In the genomic region with DNA sequence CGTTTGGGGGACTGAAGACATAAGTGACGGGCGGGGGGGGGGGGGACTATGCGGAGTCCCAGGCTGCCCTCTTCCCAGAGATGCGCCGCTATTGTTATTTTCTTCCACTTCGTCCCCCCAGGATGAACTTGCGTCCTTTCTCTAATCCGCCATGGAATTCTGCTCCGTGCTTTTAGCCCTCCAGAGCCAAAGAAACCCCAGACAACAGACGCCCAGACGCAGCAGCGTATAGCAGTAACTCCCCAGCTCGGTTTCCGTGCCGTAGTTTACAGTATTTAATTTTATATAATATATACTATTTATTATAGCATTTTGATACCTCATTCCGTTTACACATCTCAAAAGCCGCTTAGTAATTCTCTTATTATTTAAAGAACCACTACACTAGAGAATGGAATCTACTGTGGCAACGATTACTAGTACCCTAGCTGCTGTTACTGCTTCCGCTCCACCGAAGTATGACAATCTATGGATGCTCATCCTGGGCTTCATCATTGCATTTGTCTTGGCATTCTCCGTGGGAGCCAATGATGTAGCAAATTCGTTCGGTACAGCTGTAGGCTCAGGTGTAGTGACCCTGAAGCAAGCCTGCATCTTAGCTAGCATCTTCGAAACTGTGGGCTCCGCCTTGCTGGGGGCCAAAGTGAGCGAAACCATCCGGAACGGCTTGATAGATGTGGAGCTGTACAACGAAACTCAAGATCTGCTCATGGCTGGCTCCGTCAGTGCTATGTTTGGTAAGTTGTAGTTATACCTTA, we compare ENCODE assay signal across 8 mouse cellular contexts. TPM values are rescaled to one million over a fixed set of nuclear protein-coding genes. Genes with fewer than 3 reads are reported as not detected.
DNase-seq lines count a peak whose midpoint lies in the region; ATAC-seq lines count a peak whose summit lies in the region.

No protein-coding gene starts in this region.

- no peaks in the 10 kb centered on the region for H3K27me3 ChIP-seq in kidney, embryonic 14.5 days (ENCODE audit: control insufficient read depth, insufficient read depth, low read length)
- no peaks in the 10 kb centered on the region for H3K27me3 ChIP-seq in hindbrain, embryonic 12.5 days
- H3K27me3 ChIP-seq in liver, embryonic 16.5 days (ENCODE audit: control insufficient read depth, insufficient read depth, low read depth, low read length), result no peaks in the 10 kb centered on the region

- H3K4me2 ChIP-seq in kidney, embryonic 14.5 days (replicated peaks; ENCODE audit: low read depth, low read length), result peak overlapping the region; percentile 62
- peak overlapping the region; percentile 78 for H3K4me2 ChIP-seq in hindbrain, embryonic 12.5 days (replicated peaks)
- H3K4me2 ChIP-seq in liver, embryonic 16.5 days (ENCODE audit: low read depth, low read length), result peak overlapping the region; percentile 70

- no peaks in the 10 kb centered on the region for H3K9me3 ChIP-seq in kidney, embryonic 14.5 days (ENCODE audit: control insufficient read depth, low read length)
- no peaks in the 10 kb centered on the region for H3K9me3 ChIP-seq in hindbrain, embryonic 12.5 days (replicated peaks)
- no peaks in the 10 kb centered on the region for H3K9me3 ChIP-seq in liver, embryonic 16.5 days (replicated peaks; ENCODE audit: control insufficient read depth, low read length)

- H3K4me3 ChIP-seq in kidney, embryonic 14.5 days (ENCODE audit: low read length), result peak overlapping the region; percentile 79
- peak overlapping the region; percentile 87 for H3K4me3 ChIP-seq in hindbrain, embryonic 12.5 days
- H3K4me3 ChIP-seq in liver, embryonic 16.5 days (ENCODE audit: low read depth, low read length), result peak overlapping the region; percentile 88

- no peak for ATAC-seq in kidney, embryonic 14.5 days (ENCODE audit: low FRiP score, low TSS enrichment)
- ATAC-seq in hindbrain, embryonic 12.5 days (ENCODE audit: low FRiP score), result peak; percentile 5; the same call in 1 of the 2 replicates
- no peak for ATAC-seq in liver, embryonic 16.5 days (ENCODE audit: low read depth)

- peak overlapping the region; percentile 82 for H3K9ac ChIP-seq in kidney, embryonic 14.5 days (ENCODE audit: low read depth, low read length)
- H3K9ac ChIP-seq in hindbrain, embryonic 12.5 days, result peak overlapping the region; percentile 91
- H3K9ac ChIP-seq in liver, embryonic 16.5 days (ENCODE audit: low read depth, low read length), result peak overlapping the region; percentile 95

- WGBS in kidney, embryonic 14.5 days, result 17% methylated on average over 29 of the region's 31 CpGs
- WGBS in hindbrain, embryonic 12.5 days, result 25% methylated on average over 28 of the region's 31 CpGs
- WGBS in liver, embryonic 16.5 days (ENCODE audit: insufficient replicate concordance), result 15% methylated on average over 29 of the region's 31 CpGs

- no peak for DNase-seq in kidney, adult 9 months
- DNase-seq in MN1 (ENCODE audit: low spot score), result peak; percentile 15
- peak; percentile 20 for DNase-seq in embryo, embryonic 9.5 days (ENCODE audit: extremely low spot score)
- DNase-seq in spleen, postnatal 4 days (ENCODE audit: low spot score in 2 of 2), result peak; percentile 55 to 73
- DNase-seq in adrenal gland, postnatal 10 days, result no peak

- no peak overlapping the region; the same call in none of the 2 replicates for H3K27ac ChIP-seq in kidney, embryonic 14.5 days (ENCODE audit: low read depth, low read length)
- H3K27ac ChIP-seq in hindbrain, embryonic 12.5 days, result peak overlapping the region; percentile 93
- H3K27ac ChIP-seq in liver, embryonic 16.5 days (ENCODE audit: low read length), result peak overlapping the region; percentile 90

- peaks cover 9% of the 10 kb centered on the region for H3K4me1 ChIP-seq in kidney, embryonic 14.5 days (ENCODE audit: control insufficient read depth, insufficient read depth, low read length)
- H3K4me1 ChIP-seq in hindbrain, embryonic 12.5 days, result peaks cover 13% of the 10 kb centered on the region
- H3K4me1 ChIP-seq in liver, embryonic 16.5 days (ENCODE audit: control insufficient read depth, low read depth, low read length), result peaks cover 27% of the 10 kb centered on the region

- H3K36me3 ChIP-seq in kidney, embryonic 14.5 days (ENCODE audit: control insufficient read depth, insufficient read depth, low read length), result peaks cover 38% of the 10 kb centered on the region
- H3K36me3 ChIP-seq in hindbrain, embryonic 12.5 days, result peaks cover 32% of the 10 kb centered on the region
- H3K36me3 ChIP-seq in liver, embryonic 16.5 days (ENCODE audit: control insufficient read depth, insufficient read depth), result peaks cover 41% of the 10 kb centered on the region

RNA-seq across cellular contexts. Expression of gene Slc20a1, which starts 0.9 kb away (rescaled TPM):
- 16.4 and 34.5 TPM in 2 replicates for polyA plus RNA-seq in kidney, embryonic 14.5 days (2014; fragmentation: Nextera tagmentation; extraction: Ambion mirVana)
- 49.3 and 53.1 TPM in 2 replicates for polyA plus RNA-seq in hindbrain, embryonic 12.5 days (2016; fragmentation: Nextera tagmentation; extraction: Ambion mirVana)
- 39.4 and 39.6 TPM in 2 replicates for polyA plus RNA-seq in liver, embryonic 16.5 days (2015; fragmentation: Nextera tagmentation; extraction: Ambion mirVana)
- 10 to 100 TPM; 19.0 to 19.9 TPM for total RNA-seq in adrenal gland, postnatal 10 days (2021)

Comparison
In these comparisons a context has a peak if more than half of its experiments do, and no peak if none do; other contexts are left out.
1. DNase-seq: peak in MN1 (single experiment), embryo, embryonic 9.5 days (single experiment) and spleen, postnatal 4 days (2 of 2); none in kidney, adult 9 months (single experiment) and adrenal gland, postnatal 10 days (single experiment).
2. Peak in every context shown above with its lines, with median percentiles within 50 percentile points of each other: H3K4me2 ChIP-seq, H3K4me3 ChIP-seq and H3K9ac ChIP-seq.